Mouse (Mus musculus): Measurements from ENCODE around the gene Agap1.

Agap1 gene

DNA sequence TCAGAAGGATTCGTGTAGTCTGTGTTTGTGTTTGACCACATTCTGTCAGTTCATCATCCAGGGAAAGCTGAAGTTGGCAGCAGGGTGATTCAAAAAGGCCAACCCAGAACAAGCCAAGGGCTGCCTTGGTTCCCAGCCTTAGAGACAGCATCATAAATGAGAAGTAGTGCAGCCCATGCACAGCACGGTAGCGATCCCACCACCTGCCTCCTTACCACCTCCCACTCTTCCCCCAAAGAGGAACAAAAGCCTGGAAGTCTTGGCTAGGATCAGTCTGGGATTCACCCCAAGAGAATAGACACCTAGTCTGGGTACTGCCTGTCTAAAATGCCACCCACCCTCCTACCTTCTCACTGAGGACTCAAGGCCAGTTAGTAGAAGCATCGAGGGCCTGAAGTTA, 390.9 kb downstream of the Agap1 start:
- in situ Hi-C loops (cut with MboI, MseI) = no loop called here

GRCm38 (mm10) chr1:89846148-89846547, 391.5 kb downstream of the Agap1 start:
- in situ Hi-C loops (cut with MboI, MseI) = no loop called here

DNA sequence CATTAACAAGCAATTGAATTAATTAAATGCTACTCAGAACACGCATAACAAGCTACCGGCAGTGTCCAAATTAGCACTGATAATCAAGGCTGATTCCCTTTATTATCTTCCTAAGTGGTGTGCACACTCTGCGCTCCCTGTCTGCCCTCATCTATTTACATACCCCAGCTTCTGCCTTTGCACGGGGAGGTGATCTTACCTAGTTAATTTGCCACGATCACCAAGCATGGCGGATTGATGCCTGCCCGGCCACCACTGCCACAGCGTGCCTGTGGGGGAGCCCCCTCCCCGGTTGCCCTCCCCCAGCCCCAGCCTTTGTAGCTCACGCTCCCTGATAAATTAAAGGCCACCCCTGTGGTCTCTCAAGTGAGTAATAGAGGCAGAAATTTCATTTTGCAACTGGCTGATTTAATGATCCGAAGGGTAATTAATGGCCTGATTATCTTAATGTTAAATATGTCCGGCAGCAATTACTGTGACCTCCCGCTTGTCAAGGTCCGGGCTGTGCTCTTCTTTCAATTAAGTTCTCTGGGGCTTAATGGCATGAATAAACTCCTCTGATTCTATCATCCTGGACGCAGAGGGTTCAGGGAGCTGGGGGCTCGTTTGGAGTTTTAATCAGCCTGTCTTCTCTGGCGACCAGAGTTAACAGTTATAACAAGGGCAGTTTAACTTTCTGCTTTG, 393.9 kb downstream of the Agap1 start:
- in situ Hi-C loops (cut with MboI, MseI) = no loop called here

DNA sequence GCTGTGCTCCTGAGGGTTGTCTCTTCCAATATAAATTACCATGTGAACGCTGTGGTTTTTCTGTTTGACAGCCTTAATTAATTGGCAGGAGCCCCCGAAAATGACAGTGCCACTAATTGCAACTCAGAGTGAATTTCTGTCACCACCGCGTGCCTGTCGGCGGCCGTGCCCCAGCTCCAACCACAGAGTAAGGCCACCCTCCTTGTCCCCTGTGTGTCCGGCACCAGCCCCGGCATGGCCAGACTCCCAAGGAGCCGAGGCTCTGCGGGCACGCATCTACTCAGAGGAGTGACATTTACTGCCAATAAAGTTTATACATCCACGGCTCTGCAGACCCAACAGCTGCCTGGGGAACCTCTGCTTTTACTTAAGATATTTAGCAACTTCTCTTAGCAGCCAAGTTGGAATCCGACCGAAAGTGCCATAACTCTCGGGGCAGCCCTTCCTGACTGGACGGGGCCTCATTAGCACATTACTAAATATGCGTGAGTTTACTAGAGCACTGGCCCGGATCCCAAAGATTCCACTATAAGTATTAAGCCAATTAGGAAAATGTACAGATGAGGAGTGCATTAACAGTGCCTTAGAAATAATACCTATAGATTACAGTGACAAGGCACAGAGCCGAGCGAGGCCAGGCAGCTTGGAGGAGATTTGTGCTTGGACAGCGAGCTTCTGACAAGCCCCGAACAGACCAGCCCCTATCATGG, 394.7 kb downstream of the Agap1 start:
- in situ Hi-C loops (cut with MboI, MseI) = no loop called here

DNA sequence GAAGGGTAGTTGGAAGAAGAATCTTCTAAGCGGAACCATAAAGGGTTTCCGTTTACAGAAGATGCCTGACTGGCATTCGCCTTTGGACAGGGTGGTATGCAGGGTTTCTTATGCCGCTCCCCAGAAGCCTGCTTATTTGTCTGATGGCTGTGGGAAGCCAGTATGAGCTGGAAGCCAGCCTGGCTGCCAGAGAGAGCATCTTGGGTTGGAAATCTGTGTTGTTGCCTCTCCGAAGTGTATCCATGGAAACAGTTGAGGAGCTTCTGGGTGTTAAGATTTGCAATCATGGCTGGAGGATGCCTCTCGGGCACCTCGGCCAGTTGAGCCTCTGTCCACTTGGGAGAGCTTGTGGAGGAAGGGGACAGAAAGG, 395.2 kb downstream of the Agap1 start:
- in situ Hi-C loops (cut with MboI, MseI) = no loop called here

DNA sequence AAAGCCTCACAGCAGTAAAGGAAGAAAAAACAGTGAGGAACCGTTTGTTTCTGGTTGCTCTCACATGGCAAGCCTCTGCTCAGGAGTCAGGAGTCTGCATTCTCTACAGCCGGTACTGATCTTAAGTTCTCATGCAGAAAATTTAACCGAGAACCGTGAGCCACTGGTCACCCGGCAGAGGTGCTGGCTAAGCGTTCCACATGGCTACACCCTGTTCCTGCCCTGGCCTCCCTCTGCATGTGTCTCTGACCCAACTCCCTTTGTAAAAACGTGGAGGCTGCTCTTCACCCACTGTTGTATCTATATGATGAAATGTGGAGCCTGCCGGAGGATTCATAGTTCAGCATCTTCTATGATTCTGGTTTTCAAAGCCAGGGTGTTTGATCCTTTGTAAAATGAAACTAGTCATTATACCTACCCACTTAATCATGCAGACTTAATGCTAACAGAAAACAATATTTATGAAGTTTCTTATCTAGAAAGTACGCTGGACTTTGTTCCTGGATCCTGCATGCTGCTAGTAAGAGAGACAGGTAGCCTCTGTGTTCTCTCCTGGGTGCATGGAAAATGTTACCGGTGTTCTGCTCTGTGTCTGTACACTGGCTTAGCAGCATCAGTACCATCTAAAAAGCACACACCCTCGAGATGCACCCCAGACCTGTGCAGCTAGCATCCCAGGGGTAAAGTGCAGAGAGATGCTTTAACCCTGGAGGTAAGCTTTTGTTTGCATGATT, 396.2 kb downstream of the Agap1 start:
- in situ Hi-C loops (cut with MboI, MseI) = no loop called here

- in situ Hi-C loops (cut with MboI, MseI) = no loop called here
These were observed 404.6 kb downstream of the Agap1 start for GRCm38 (mm10) chr1:89859182-89859581.

GRCm38 (mm10) chr1:89860017-89860730, 405.6 kb downstream of the Agap1 start:
- in situ Hi-C loops (cut with MboI, MseI) = no loop called here

GRCm38 (mm10) chr1:89865787-89866186, 411.2 kb downstream of the Agap1 start:
- in situ Hi-C loops (cut with MboI, MseI) = no loop called here

DNA sequence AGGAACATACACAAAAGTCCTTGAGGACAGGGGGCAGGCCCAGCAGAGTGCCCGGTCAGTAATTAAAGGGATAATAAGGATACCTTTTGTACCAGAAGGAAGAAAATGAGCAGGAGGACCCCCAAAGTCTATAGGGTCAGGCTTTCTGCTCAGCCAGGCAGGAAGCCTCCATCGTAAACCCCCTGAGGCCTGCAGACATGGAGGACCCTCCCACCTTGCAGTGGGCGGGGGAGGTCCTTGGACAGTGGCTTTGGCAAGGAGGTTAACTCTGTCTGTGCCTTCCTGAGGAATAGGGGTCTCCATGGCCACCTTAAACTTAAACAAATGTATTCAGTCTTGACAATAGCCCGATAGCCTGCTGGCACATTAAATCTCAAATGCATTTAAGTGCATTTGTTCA, 413.2 kb downstream of the Agap1 start:
- in situ Hi-C loops (cut with MboI, MseI) = no loop called here

DNA sequence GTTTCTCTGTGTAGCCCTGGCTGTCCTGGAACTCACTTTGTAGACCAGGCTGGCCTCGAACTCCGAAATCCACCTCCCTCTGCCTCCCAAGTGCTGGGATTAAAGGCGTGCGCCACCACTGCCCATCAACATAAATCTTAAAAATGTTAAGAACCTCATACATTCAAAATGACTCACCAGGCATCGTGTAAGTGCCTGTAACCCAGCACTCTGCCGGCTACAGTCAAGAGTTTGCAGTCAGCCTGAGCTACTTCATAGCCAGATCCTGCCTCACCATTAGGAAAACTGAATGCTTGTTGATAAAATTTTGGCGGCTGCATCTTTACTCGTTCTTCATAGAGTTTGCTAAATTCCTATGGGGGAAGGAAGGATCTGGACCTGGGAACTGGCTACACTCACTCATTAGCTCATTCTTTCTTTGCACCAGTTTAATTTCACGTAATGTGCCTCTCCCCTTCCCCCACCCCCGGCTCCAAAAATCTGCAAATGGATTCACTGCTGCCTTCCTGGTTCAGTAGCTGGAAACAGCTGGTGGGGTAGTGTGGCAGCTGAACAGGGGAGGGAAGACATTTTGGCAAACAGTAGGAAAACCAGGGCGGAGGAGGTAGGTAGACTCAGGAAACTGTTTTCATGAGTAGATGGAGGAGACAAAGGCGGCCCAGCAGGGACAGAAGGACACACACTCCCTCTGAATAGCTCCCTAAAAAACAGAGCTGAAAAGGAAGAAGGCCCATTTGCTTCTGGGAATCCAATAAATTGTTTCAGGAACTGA, 415.7 kb downstream of the Agap1 start:
- in situ Hi-C loops (cut with MboI, MseI) = no loop called here

GRCm38 (mm10) chr1:89870906-89871211, 416.3 kb downstream of the Agap1 start:
- in situ Hi-C loops (cut with MboI, MseI) = no loop called here

DNA sequence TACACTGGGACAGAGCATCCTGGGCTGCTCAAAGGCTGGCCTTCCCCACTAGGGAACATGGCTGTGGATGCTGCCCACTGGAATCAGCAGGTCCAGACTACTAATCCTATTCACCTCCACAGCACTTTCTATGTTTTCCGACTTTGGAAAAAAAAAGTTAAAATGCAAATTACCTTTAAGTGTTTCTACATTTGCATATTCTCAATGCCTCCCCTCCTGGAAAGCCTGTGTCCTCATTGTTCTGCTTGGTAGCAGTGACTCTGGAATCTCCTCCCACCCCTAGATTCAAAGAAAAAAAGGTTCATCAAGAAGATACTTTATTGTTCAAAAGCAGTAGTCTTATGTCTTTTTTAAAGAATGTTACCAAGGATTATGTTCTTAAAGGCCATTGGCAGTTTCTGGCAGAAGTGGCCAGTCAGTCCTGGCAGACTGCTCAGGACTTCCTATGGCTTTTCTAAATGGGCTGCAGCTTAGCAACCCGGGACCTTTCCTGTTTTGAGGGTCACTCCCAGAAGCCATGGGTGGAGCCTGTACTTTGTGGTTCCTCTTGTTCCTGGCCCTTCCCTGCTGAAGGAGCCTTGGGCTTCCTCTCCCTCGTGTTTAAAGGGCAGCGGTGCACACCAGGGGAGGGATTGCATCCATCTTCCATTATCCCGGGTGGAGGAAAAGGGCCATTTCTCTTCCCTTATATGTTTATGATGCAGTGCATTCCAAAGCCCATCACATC, 421.9 kb downstream of the Agap1 start:
- in situ Hi-C loops (cut with MboI, MseI) = no loop called here

GRCm38 (mm10) chr1:89878496-89878895, 423.9 kb downstream of the Agap1 start:
- in situ Hi-C loops (cut with MboI, MseI) = no loop called here

DNA sequence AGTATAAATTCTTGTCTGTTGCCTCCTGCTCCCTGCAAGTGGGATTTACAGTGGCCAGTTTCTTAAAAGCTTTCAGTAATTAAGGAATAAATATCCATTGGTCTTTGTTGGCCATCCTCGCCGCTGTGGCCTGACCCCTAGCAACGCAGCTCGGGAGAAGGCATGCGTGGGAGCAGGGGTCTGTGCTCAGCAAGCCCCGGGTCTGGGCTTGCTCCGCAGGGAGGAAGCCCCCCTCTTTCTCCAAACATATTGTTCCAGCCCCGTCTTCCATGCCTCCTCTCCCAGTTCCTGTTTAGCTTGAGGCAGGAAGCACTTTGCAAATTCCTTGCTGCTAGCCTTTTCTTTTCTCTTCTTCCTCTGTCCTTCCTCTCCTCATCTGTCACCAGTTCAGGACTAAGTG, 425.6 kb downstream of the Agap1 start:
- in situ Hi-C loops (cut with MboI, MseI) = loop anchor here (5.0 kb wide), 1 partner anchor 83 kb away; no protein-coding TSS in a partner anchor

DNA sequence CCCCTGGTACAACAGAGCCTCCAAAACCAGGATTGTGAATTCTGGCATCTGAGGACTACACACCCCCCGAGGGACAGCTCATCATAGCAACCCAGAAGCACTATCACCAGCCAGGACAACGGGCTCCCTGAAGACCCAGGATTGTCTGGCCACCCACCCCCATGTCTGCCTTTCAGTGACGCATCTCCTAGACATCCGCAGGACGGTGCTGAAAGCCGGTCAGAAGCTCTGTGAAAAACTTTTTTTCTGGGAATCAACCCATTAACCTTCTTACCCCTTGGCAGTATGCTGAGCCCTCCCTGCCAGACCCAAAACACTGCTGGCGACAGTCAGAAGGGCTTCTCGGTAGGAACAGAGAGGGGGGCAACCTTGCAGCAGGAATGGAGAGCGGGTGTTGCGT, 426.2 kb downstream of the Agap1 start:
- in situ Hi-C loops (cut with MboI, MseI) = loop anchor here (5.0 kb wide), 1 partner anchor 84 kb away; no protein-coding TSS in a partner anchor

DNA sequence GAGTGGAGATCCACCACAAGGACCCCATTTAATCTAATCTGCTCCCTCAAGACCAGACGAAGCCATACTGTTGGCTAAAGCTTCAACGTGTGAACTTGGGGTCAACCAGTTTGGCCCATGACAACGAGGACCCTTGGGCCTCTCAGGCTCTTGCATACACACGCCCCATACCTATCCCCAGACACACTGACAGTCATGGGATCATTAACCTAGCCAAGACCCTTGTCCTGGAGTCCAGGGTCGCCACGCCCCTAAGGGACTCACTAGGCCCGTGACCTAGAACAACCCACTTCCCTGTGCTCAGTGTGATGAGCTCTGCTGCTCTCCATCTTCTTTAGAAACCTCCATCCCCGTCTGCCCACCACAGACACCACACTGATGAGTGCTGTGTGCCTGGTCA, 429.7 kb downstream of the Agap1 start:
- in situ Hi-C loops (cut with MboI, MseI) = loop anchor here (5.0 kb wide), 1 partner anchor 87 kb away; no protein-coding TSS in a partner anchor

DNA sequence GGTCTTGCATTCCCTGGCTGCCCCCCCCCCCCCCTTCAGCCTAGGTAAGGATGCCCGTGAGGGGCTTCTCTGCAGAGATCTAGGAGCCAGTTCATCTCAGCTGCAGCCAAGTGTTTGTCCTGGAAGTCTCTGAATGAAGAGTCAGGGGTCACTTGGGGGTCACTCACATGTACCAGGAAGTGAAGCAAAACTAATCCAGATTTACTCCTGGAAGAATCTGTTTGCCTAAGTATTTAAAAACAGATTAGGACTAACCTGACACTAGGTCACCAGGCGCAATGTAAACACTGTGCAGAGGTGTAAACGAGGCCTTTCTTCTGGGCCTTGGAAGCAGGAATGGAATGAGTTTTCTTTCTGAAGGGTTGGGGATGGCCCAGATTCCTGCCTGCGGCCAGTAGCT, 431.1 kb downstream of the Agap1 start:
- in situ Hi-C loops (cut with MboI, MseI) = no loop called here

DNA sequence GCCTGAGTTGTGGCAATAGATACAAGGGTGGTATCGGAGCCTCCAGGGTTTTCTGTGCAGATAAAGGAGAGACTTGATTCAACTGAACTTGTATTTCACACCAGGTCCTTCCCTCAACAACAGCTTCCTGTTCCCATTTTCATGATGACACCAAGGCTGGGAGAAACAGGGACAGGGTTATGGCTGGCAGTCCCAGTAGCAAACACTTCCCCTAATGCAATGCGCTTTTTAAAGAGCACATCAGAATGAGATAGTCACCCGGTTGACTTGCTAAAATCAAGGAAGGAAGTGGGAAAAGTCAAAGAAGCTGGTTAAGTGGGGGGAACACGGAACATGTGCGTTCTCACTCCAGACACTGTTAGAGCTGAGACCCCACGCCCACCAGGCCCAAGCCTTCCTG, 436.8 kb downstream of the Agap1 start:
- in situ Hi-C loops (cut with MboI, MseI) = no loop called here

DNA sequence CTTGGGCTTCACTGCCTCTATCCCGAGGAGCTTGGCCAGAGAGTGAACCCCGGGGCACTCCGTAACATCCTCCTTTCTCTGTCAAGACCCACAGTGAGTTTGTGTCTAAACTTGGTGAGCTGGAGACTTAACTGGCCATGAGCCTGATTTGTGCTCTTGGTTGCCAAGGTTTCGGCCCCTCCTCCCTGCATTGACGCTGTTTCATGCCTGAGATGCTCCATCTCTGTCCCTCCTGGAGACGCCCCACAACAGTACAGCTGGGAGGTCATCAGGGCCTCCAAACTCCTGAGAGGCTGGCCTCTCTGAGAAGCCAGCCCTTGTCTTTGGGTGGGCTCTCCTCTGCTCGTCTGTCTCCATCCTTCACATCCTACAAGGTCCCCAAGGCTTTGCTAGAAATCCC, 437.7 kb downstream of the Agap1 start:
- in situ Hi-C loops (cut with MboI, MseI) = no loop called here

- in situ Hi-C loops (cut with MboI, MseI) = no loop called here
These were observed 441.2 kb downstream of the Agap1 start for GRCm38 (mm10) chr1:89895801-89896200.

Data from T-helper 1 cell (primary cell).